Mouse (Mus musculus) ovary, postnatal 14 days (tissue): ENCODE measurements around the gene Dock1.

Experiments used
- DNase-seq: peaks from one replicate; pipeline ENCODE4 v3.0.0; 2022; ENCODE audit warnings: low spot score

The Dock1 gene

GRCm38 (mm10) chr7:134695431-134695830 is 25.0 kb downstream of the Dock1 start:
- DNase-seq, result no peak

GRCm38 (mm10) chr7:134696126-134696979 is 25.9 kb downstream of the Dock1 start:
- DNase-seq, result no peak

DNA sequence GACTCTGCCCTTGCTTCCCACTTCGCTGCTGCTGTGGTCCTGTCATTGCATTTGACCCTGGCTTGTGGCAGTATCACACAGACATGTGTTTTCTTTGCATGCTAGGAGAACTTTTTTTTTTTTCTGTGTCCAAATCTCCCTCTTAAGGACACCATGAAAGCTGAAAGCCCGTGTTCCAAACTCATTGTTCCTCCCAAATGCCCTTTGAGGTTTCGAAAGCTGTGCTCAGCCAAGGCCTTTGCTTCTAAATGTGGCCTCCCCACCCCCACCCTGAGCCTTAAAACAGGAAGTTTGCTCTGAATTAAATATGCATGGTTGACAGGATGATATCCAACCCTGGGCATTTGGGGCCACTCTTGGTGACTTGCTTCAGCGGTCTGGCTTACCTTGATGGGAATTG is 27.0 kb downstream of the Dock1 start:
- no peak for DNase-seq

- no peak for DNase-seq
Observed at GRCm38 (mm10) chr7:134698246-134698645, 27.8 kb downstream of the Dock1 start.

DNA sequence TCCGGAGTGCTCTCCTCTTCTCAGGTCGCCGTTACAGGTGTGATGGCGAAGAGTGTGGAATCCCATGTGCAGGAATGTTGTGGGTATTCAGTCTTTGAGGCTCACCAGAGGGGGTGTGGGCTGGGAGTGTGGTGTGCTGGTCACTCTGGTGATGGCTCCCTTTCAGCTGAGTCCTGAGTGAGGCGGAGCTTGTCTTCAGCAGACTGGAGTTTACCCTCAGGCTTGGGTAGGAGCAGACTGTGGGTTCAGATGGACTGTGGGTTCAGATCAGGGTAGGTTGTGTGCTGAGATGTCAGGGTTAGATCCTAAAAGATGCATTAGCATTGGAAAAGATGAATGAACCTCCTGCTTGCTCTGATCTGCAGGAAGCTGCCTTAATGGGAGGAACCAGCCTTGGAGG is 29.5 kb downstream of the Dock1 start:
- DNase-seq, result no peak

- no peak for DNase-seq
Observed at GRCm38 (mm10) chr7:134702481-134702880, 32.0 kb downstream of the Dock1 start.

DNA sequence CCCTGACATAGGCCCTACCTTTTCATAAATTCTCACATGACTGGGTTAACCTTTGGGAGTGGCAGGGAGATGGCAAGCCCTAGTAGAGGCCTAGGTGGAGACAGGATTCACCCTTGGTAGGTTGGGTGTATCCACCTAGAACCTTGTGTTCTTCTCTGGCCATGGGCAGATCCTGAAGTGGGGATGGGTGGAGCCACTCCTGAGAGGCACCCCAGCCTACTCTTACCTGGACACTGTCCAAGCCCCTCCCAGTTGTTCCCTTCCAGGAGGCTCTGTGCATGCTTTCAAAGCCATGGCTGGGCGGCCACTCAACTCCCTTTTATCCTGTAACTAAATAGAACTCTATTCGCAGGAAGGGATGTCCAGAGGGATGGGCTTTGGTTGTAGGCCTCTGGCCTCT is 33.2 kb downstream of the Dock1 start:
- no peak for DNase-seq

GRCm38 (mm10) chr7:134709226-134709853 is 38.9 kb downstream of the Dock1 start:
- no peak for DNase-seq

- DNase-seq, result no peak
Observed at GRCm38 (mm10) chr7:134711576-134711975, 41.1 kb downstream of the Dock1 start.

GRCm38 (mm10) chr7:134719406-134719805 is 49.0 kb downstream of the Dock1 start:
- no peak for DNase-seq

GRCm38 (mm10) chr7:134722361-134722760 is 51.9 kb downstream of the Dock1 start:
- DNase-seq, result no peak

DNA sequence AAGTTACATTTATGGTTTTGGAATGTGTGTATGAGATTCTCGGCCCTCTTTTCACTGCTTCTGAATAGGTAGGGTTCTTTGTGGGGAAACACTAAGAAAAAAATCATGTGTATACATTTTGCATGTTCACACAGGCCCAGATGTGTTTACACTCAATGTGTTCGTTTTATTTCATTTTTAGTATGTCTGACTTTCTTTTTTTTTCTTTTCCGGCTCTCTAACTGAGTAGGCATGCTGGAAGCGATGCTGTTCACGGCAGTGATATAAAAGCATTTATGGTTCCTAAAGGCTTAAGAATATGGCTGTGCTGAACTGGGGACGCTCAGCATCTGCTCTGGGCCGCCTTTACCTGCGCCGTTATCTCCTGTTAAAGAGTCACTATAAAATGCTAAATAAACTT is 52.5 kb downstream of the Dock1 start:
- no peak for DNase-seq

- no peak for DNase-seq
Observed at GRCm38 (mm10) chr7:134723509-134723908, 53.1 kb downstream of the Dock1 start.

DNA sequence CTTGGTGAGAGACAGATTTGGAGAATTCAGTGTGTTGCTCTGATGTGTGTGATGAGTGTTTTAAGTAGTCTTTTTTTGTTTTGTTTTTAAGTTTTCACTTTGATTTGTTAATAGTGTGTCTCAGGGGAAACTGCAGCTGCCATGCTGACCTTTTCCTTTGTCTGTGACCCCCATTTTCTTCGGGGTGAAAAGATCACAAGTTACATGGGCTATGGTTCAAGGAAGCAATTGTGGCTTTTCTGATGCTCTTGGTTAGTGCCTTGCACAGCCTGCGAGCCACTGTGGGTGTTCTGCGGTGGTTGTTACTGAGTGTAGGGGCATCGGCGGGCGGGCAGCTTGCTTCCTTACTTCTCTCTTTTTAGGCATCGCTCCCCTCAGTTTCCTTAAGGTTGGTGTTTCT is 54.4 kb downstream of the Dock1 start:
- DNase-seq, result no peak

DNA sequence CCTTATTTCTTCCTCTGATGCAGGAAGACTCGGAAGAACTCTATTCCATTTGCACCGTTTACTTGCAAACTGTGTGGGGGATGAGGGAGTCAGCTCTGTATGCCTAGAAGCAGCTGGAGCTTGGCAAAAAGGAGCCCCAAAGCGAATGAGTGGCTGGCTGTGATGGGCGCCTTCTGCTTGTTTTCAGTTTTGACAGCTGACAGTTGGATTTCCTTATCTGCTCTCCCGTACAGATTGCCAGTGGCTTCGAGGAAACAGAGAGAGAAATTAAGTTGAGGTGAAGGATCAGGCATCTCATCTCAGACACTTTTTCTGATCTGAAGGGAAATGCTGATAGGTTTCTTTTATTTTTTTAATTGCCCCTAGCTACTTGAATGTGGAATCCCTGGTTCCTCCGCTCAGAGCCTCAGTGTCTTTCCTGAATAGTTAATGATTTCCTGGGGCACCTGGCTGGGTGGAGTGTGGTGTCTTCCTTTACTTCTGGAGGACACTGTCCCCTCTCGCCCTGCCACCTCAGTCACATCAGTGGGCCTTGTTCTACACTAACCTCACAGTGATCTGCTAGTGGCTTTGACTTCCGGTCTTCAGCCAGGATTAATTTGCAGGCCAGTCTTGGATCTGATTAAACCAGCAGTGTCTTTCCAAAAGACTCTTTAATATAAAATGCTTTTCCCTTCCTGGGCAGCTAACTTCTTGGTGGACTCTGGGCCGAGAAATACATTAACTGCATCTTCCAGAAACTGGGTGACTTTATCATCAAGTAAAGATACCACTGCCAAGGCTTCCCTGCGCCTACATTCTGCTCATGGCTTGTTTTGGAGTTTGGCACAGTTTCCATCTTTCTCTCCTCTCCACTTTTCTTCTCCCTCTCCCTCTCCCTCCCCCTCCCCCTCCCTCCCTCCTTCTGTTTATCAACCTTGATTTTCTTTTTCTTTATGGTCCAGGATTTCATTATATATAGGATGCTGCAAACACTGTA is 55.4 kb downstream of the Dock1 start:
- no peak for DNase-seq

GRCm38 (mm10) chr7:134726530-134727258 is 56.2 kb downstream of the Dock1 start:
- DNase-seq, result no peak

- no peak for DNase-seq
Observed at GRCm38 (mm10) chr7:134729348-134729747, 58.9 kb downstream of the Dock1 start.

DNA sequence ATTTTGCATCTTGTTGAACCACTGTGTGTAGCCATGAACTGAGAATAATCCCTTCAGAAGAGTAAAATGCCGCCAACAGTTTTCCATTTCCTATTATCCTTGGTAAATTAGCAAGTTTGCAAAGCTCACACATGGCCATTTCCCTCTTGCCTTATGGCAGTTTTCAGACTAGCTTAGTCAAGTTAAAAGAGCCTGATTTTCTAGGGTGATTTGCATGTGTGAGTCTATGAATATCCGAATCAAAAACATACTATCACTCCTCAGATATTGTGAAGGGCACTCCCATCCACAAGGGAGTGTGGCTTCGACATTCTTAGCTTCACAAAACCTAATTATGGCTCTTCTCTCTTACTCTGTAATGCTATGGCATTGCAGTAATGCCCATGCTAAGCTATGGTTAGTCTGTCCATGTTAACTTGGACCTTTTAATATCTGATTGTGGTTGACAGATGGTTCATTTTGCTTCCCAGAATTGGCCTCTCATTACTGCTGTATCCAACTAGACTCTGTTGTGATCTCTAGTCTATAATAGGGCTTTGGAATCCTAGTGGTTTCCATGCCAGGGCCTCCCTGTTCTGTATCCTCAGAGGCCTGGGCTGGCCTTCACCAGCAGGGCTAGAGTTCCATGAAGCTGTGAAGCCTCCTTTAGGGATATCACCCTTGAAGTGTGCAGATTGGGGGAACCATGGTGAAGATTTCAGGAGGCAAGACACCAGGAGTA is 60.1 kb downstream of the Dock1 start:
- no peak for DNase-seq

GRCm38 (mm10) chr7:134747059-134747458 is 76.6 kb downstream of the Dock1 start:
- DNase-seq, result no peak

- no peak for DNase-seq
Observed at GRCm38 (mm10) chr7:134748376-134748775, 77.9 kb downstream of the Dock1 start.

- no peak for DNase-seq
Observed at GRCm38 (mm10) chr7:134749613-134750012, 79.2 kb downstream of the Dock1 start.
